Mouse (Mus musculus): ENCODE data around the gene Jund. TPM values are rescaled to one million over a fixed set of nuclear protein-coding genes. Genes with fewer than 3 reads are reported as not detected.

The Jund gene
- polyA plus RNA-seq, 1 experiment from 2014 or later = 138 TPM

DNA sequence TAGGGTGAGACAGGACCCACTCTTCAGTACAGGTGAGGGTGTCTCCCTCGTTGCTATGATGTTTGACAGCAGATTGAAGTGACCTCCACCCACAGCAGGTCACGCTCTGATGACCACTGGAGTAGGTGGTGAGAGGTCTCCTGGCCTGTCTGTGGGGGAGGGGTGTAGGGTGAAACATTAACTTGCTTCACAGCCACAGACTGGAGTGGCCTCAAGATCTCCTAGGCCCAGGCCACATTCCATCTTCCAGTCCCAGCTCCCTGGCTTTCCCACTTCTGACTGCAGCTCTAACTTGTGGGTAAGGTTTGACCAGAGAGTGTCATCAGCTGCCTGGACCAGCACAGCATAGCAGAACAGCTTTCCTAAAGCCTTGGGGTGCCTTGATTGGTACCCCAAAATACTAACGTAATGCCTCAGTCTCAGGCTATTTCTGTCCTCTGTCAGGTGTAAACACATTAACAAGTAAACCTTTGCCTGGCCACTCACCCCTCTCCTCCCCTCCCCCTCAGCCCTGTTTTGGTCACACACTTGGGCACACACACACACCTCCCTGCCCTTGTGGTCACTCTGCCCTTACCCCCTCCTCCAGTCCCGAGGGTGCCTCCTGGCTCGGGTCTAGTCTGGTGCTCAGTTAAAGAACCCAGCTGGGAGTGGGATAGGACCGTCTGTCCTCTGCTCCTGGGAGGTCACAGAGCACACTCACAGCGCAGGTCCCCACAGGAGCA lies 24.9 kb downstream of the Jund start, which contains the start of gene Pde4c:
Pde4c (plus strand) TSS at position 235 of the 725 bp plus-strand sequence.
- DNase-seq (ENCODE audit: low spot score, missing footprints) (no peak), ATAC-seq (ENCODE audit: low FRiP score) (no peak)
- H3K27me3 ChIP-seq (ENCODE audit: control insufficient read depth, insufficient read depth, low read length) = peaks cover under 1% of the 10 kb centered on the region
- 69% methylated on average over 7 of the region's 7 CpGs for WGBS
- H3K27ac ChIP-seq (ENCODE audit: low read depth, low read length) = no peak within 1 kb of the TSS
- no peaks in the 10 kb centered on the region for H3K36me3 ChIP-seq (ENCODE audit: control insufficient read depth, insufficient read depth, low read length)
- no peak within 1 kb of the TSS for H3K4me2 ChIP-seq
- no peaks in the 10 kb centered on the region for H3K9me3 ChIP-seq (ENCODE audit: control insufficient read depth, low read length)
- no peak within 1 kb of the TSS for H3K9ac ChIP-seq (ENCODE audit: low read length)
- H3K4me1 ChIP-seq (ENCODE audit: control insufficient read depth, insufficient read depth, low read length) = no peaks in the 10 kb centered on the region
- no peak within 1 kb of the TSS for H3K4me3 ChIP-seq (ENCODE audit: low read depth, low read length)

DNA sequence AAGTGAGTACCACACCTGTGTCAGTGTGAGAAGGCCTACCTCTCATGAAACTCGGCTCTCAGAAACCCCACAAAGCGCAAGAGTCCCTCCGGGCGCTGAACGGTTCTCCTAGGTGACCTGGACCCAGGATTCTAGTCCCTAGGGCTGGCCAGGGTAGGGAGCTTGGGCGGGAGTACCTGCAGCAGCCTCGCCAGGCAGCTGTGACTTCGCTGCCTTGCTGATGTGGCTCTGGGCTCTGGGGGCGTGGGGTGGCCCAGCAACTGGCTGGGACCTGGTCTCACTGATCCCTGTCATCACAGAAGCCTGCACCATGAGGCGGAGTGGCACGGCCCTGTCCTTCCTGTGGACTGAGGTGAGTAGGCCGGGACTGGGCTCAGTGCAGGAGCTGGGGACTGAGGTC lies 25.5 kb downstream of the Jund start:
- 78% methylated on average over 12 of the region's 12 CpGs for WGBS
- Histone ChIP-seq H3K4me3 (ENCODE audit: low read depth, low read length) (no peak overlapping the region), H3K4me1 (ENCODE audit: control insufficient read depth, insufficient read depth, low read length) (no peaks in the 10 kb centered on the region), H3K4me2 (no peak overlapping the region), H3K9me3 (ENCODE audit: control insufficient read depth, low read length) (no peaks in the 10 kb centered on the region), H3K27ac (ENCODE audit: low read depth, low read length) (no peak overlapping the region), H3K36me3 (ENCODE audit: control insufficient read depth, insufficient read depth, low read length) (no peaks in the 10 kb centered on the region), H3K9ac (ENCODE audit: low read length) (no peak overlapping the region), H3K27me3 (ENCODE audit: control insufficient read depth, insufficient read depth, low read length) (peaks cover 6% of the 10 kb centered on the region)
- DNase-seq (ENCODE audit: low spot score, missing footprints) (no peak), ATAC-seq (ENCODE audit: low FRiP score) (no peak)

DNA sequence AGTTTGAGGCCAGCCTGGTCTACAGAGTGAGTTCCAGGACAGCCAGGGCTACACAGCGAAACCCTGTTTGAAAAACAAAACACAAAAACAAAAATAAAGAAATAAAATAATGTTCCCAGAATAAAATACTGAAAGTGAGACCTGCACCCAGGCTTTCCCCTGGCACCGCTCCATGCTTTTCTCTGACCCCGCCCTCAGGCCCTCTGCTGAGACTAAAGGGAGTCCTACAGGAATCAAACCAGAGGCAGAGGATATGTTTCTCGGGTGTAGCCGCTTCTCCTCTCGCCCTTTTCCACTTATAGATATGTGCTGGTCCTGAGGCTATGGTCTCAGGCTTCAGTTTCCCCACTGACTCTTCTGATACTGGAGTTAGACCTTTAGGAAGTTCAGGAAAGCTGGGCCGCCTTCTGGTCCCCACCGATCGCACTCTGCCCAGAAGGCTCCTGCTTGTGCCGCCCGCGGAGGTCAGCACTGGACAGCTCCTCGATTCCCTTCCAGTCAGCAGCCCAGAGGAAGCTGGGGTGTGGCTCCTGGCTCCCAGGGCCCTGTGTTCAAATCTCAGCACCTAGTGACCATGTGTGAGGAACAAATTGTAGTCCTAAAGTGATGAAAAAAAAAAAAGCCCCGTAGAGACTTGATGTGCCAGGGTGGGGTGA lies 27.2 kb downstream of the Jund start:
- H3K4me1 ChIP-seq (ENCODE audit: control insufficient read depth, insufficient read depth, low read length) = peaks cover 3% of the 10 kb centered on the region; the same call in 1 of the 2 replicates
- ATAC-seq (ENCODE audit: low FRiP score) (no peak), DNase-seq (ENCODE audit: low spot score, missing footprints) (no peak)
- H3K9me3 ChIP-seq (ENCODE audit: control insufficient read depth, low read length) = no peaks in the 10 kb centered on the region
- H3K27me3 ChIP-seq (ENCODE audit: control insufficient read depth, insufficient read depth, low read length) = peaks cover 18% of the 10 kb centered on the region
- no peak overlapping the region for H3K4me3 ChIP-seq (ENCODE audit: low read depth, low read length)
- H3K36me3 ChIP-seq (ENCODE audit: control insufficient read depth, insufficient read depth, low read length) = no peaks in the 10 kb centered on the region
- no peak overlapping the region for H3K9ac ChIP-seq (ENCODE audit: low read length)
- no peak overlapping the region for H3K4me2 ChIP-seq
- no peak overlapping the region for H3K27ac ChIP-seq (ENCODE audit: low read depth, low read length)
- 29% methylated on average over 14 of the region's 14 CpGs for WGBS

DNA sequence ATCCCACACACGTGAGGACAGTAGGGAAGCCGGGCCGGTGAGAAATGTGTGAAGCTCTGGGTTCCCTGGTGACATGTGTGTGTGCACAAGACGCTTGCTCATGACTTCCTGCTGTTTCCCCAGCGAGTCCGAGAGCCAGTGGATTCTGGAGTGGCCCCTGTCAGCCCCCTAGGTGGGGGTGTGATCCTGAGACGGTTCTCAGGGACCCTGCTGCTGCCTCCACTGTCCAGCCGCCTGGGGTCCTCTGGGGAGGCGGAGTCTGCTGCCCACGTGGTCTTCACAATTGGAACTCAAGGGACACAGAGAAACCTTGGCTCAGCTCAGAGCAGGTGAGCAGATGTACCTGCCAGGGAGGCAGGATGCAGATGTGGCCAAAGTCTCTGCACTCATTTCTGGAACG lies 28.0 kb downstream of the Jund start:
- Histone ChIP-seq H3K9ac (ENCODE audit: low read length) (no peak overlapping the region), H3K27me3 (ENCODE audit: control insufficient read depth, insufficient read depth, low read length) (peaks cover 18% of the 10 kb centered on the region), H3K4me1 (ENCODE audit: control insufficient read depth, insufficient read depth, low read length) (peaks cover 3% of the 10 kb centered on the region; the same call in 1 of the 2 replicates), H3K9me3 (ENCODE audit: control insufficient read depth, low read length) (no peaks in the 10 kb centered on the region), H3K4me2 (no peak overlapping the region), H3K36me3 (ENCODE audit: control insufficient read depth, insufficient read depth, low read length) (no peaks in the 10 kb centered on the region), H3K27ac (ENCODE audit: low read depth, low read length) (no peak overlapping the region), H3K4me3 (ENCODE audit: low read depth, low read length) (no peak overlapping the region)
- no peak for ATAC-seq (ENCODE audit: low FRiP score)
- WGBS = 42% methylated on average over 11 of the region's 11 CpGs
- DNase-seq (ENCODE audit: low spot score, missing footprints) = no peak

DNA sequence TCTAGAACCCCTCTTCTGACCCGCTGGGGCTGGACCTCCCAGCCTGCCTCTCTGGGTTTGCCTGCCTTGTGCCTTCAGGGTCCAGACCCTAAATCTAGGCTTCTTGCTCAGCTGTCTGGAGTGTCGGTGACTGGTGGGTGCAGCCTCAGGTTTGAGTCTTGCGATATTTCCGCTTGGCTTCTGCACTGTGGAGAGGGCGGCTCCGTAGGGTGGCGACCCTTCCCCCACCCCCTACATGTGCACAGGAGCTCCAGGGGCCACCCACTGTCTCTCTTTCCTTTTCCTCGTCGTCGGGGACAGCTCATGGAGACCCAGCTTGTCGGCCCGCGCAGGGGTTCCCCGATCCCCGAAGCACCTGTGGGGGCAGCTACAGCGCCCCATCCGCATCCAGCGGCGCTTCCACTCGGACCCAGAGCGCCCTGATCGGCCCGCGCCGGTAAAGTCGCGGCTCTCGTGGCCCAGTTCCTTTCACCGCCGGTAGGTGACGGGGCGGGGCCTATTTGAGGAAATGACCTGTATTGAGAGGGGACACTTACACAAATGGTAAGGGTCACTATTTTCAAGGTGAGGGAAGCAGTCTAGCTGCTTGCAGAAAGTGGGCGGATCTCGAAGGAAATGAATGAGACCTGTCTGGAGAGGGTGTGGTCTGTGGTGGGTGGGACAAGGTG lies 31.2 kb downstream of the Jund start:
- Histone ChIP-seq H3K9me3 (ENCODE audit: control insufficient read depth, low read length) (no peaks in the 10 kb centered on the region), H3K9ac (ENCODE audit: low read length) (0 out of 2 replicates have a peak overlapping the region, but pooled peaks have one; percentile 24), H3K27ac (ENCODE audit: low read depth, low read length) (no peak overlapping the region), H3K27me3 (ENCODE audit: control insufficient read depth, insufficient read depth, low read length) (peaks cover 18% of the 10 kb centered on the region), H3K4me2 (peak overlapping the region; percentile 30), H3K36me3 (ENCODE audit: control insufficient read depth, insufficient read depth, low read length) (no peaks in the 10 kb centered on the region), H3K4me1 (ENCODE audit: control insufficient read depth, insufficient read depth, low read length) (peaks cover 3% of the 10 kb centered on the region; the same call in 1 of the 2 replicates), H3K4me3 (ENCODE audit: low read depth, low read length) (0 out of 2 replicates have a peak overlapping the region, but pooled peaks have one; percentile 3)
- 6% methylated on average over 34 of the region's 34 CpGs for WGBS
- ATAC-seq (ENCODE audit: low FRiP score) = no peak
- no peak for DNase-seq (ENCODE audit: low spot score, missing footprints)

DNA sequence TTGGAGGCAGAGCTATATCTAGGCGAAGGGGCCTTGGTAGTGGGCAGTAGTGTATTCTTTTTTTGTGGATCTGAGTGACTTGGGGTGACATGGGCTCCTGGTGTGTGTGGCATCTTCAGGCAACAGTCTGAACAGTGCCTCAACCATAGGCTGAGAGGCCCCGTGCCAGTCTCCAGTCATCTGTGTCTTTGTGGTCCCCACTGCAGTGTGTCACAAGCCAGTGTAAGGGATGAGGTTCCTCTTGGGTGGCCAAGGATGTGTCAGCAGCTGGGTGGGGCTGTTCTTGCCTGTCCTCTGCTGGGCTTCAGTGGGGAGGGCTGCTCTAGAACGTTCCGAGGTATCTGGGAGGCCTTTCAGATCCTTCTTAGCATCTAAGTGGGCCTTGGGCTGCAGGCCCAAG lies 32.2 kb downstream of the Jund start:
- WGBS = 89% methylated on average over 4 of the region's 4 CpGs
- H3K4me1 ChIP-seq (ENCODE audit: control insufficient read depth, insufficient read depth, low read length) = peaks cover 3% of the 10 kb centered on the region; the same call in 1 of the 2 replicates
- ATAC-seq (ENCODE audit: low FRiP score) = no peak
- no peak overlapping the region for H3K9ac ChIP-seq (ENCODE audit: low read length)
- no peak overlapping the region for H3K27ac ChIP-seq (ENCODE audit: low read depth, low read length)
- H3K4me2 ChIP-seq = no peak overlapping the region
- peaks cover 18% of the 10 kb centered on the region for H3K27me3 ChIP-seq (ENCODE audit: control insufficient read depth, insufficient read depth, low read length)
- no peaks in the 10 kb centered on the region for H3K9me3 ChIP-seq (ENCODE audit: control insufficient read depth, low read length)
- no peaks in the 10 kb centered on the region for H3K36me3 ChIP-seq (ENCODE audit: control insufficient read depth, insufficient read depth, low read length)
- no peak for DNase-seq (ENCODE audit: low spot score, missing footprints)
- H3K4me3 ChIP-seq (ENCODE audit: low read depth, low read length) = no peak overlapping the region

DNA sequence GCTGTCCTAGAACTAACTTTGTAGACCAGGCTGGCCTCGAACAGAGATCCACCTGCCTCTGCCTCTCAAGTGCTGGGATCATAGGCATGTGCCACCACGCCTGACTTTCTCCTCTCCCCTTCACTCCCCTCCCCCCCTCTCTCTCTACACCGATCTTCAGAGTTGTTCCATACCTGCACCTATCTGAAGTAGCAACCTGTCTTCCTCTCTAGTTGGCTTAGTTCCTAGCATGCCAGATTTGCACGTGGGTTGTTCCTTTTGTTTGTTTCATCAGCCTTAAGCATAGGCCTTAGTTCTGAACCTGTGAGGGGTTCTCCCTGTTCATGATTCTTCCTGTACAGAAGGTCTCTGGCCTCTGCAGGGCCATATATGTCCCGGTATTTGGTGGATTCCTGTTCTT lies 39.0 kb downstream of the Jund start:
- H3K4me2 ChIP-seq = no peak overlapping the region
- H3K4me3 ChIP-seq (ENCODE audit: low read depth, low read length) = no peak overlapping the region
- H3K27me3 ChIP-seq (ENCODE audit: control insufficient read depth, insufficient read depth, low read length) = peaks cover 6% of the 10 kb centered on the region
- H3K9me3 ChIP-seq (ENCODE audit: control insufficient read depth, low read length) = no peaks in the 10 kb centered on the region
- no peak overlapping the region for H3K9ac ChIP-seq (ENCODE audit: low read length)
- no peaks in the 10 kb centered on the region for H3K4me1 ChIP-seq (ENCODE audit: control insufficient read depth, insufficient read depth, low read length)
- ATAC-seq (ENCODE audit: low FRiP score) = no peak
- 72% methylated on average over 5 of the region's 5 CpGs for WGBS
- DNase-seq (ENCODE audit: low spot score, missing footprints) = no peak
- H3K36me3 ChIP-seq (ENCODE audit: control insufficient read depth, insufficient read depth, low read length) = no peaks in the 10 kb centered on the region
- no peak overlapping the region for H3K27ac ChIP-seq (ENCODE audit: low read depth, low read length)

DNA sequence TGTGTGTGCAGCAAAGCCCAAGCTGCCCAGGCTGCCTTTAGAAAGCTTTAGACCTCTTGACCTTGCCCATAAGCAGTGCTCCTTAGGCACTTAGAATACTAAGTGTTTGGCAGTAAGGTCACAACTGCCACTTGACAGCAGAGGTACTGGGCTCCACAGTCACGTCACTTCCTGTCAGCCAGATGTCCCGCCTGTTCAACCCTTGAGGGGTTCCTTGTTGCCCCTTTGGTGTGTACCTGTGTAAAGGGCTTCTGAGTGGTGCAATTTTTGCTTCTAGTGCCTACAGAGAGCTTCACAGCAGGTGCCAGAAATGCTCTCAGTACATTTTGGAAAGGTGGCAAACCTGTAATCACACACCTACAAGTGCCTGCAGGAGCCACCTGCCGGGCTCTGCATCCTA lies 39.5 kb downstream of the Jund start:
- no peak overlapping the region for H3K9ac ChIP-seq (ENCODE audit: low read length)
- no peak overlapping the region for H3K27ac ChIP-seq (ENCODE audit: low read depth, low read length)
- DNase-seq (ENCODE audit: low spot score, missing footprints) = no peak
- no peaks in the 10 kb centered on the region for H3K9me3 ChIP-seq (ENCODE audit: control insufficient read depth, low read length)
- H3K4me1 ChIP-seq (ENCODE audit: control insufficient read depth, insufficient read depth, low read length) = peaks cover 4% of the 10 kb centered on the region
- H3K4me3 ChIP-seq (ENCODE audit: low read depth, low read length) = no peak overlapping the region
- no peak for ATAC-seq (ENCODE audit: low FRiP score)
- H3K36me3 ChIP-seq (ENCODE audit: control insufficient read depth, insufficient read depth, low read length) = no peaks in the 10 kb centered on the region
- H3K27me3 ChIP-seq (ENCODE audit: control insufficient read depth, insufficient read depth, low read length) = peaks cover 12% of the 10 kb centered on the region
- H3K4me2 ChIP-seq = no peak overlapping the region
- WGBS = 70% methylated on average over 3 of the region's 3 CpGs

DNA sequence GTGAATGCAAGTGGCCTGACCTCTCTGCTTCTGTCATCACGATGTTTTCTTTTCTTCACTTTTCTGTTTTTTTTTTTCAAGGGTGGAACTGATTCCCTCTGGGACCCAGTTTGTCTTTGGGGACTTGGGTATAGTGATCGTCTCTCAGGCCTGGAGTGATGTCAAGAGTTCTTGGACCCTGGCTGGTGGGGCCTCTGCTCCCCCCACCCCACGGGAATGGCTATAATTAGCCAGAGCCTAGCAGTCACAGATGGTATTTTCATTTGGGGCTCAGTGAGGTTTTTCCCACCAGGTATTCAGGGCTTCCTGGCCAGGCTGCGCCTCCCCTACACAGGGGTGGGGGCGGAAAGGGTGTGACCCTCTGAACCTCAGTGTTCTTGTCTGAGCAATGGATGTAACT lies 42.9 kb downstream of the Jund start:
- H3K9ac ChIP-seq (ENCODE audit: low read length) = no peak overlapping the region
- H3K27me3 ChIP-seq (ENCODE audit: control insufficient read depth, insufficient read depth, low read length) = peaks cover 33% of the 10 kb centered on the region
- H3K4me3 ChIP-seq (ENCODE audit: low read depth, low read length) = no peak overlapping the region
- ATAC-seq (ENCODE audit: low FRiP score) (no peak), DNase-seq (ENCODE audit: low spot score, missing footprints) (no peak)
- H3K4me2 ChIP-seq = no peak overlapping the region
- WGBS = 63% methylated on average over 5 of the region's 5 CpGs
- no peaks in the 10 kb centered on the region for H3K36me3 ChIP-seq (ENCODE audit: control insufficient read depth, insufficient read depth, low read length)
- H3K9me3 ChIP-seq (ENCODE audit: control insufficient read depth, low read length) = no peaks in the 10 kb centered on the region
- no peak overlapping the region for H3K27ac ChIP-seq (ENCODE audit: low read depth, low read length)
- H3K4me1 ChIP-seq (ENCODE audit: control insufficient read depth, insufficient read depth, low read length) = peaks cover 11% of the 10 kb centered on the region
